ENCODE assay signal across 7 mouse cellular contexts in the genomic region with DNA sequence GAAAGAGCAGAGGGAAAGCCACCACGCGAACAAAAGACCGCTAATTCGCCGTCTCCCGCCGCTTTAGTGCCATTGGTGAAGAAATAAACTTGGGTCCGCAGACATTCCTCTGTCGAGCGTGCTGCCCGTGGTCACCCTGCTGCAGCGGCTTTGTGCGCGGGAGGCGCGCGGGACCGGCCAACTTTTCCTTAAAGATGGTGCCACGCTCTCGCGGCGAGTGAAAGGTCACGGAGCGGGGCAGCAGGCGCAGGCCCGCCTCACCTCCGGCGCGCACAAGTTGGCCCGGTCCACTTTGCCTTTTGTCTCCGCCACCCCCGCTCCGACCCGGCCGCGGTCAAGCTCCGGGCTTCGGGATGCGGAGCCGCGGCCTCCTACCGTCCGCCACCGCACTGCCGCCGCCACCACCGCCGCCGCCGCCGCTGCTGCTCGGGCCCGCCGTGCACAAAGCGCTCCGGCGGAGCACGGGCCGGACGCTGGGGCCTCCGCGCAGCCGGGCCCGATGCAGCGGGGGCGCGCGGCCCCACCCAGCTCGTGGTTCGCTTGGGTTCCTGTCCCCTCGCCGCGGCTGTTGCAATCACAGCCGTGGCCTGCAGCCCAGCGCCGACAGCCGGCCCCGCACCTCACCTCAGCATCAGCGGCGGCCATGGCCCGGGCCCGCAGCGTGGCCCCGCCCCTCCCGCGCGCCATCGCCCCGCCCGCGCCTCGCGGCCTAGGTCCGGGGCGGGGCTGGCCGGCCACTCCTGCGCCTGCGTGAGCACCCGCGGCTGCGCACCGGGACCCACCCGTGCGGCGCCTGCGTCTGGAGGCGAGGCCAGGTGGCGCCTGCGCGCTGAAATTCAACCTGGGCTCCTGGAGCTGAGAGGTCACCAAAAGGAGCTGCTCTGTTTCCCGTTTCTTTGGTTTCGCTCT. TPM values are rescaled to one million over a fixed set of nuclear protein-coding genes. Genes with fewer than 3 reads are reported as not detected.
DNase-seq lines count a peak whose midpoint lies in the region; ATAC-seq lines count a peak whose summit lies in the region.

A gene (minus strand): TSS at position 685 of the 909 bp plus-strand sequence.

- under 1% methylated on average over 68 of the region's 112 CpGs for WGBS in embryonic facial prominence, embryonic 11.5 days
- WGBS in limb, embryonic 11.5 days, result under 1% methylated on average over 77 of the region's 112 CpGs
- WGBS in midbrain, embryonic 14.5 days, result under 1% methylated on average over 104 of the region's 112 CpGs

- H3K4me3 ChIP-seq in embryonic facial prominence, embryonic 11.5 days (ENCODE audit: low read depth, low read length), result peak within 1 kb of the TSS; percentile 98
- peak within 1 kb of the TSS; percentile 94 for H3K4me3 ChIP-seq in limb, embryonic 11.5 days (ENCODE audit: low read depth, low read length)
- peak within 1 kb of the TSS; percentile 96 for H3K4me3 ChIP-seq in midbrain, embryonic 14.5 days (replicated peaks; ENCODE audit: low read depth, low read length)

- no peaks in the 10 kb centered on the region for H3K27me3 ChIP-seq in embryonic facial prominence, embryonic 11.5 days (ENCODE audit: control insufficient read depth, insufficient read depth, low read length)
- no peaks in the 10 kb centered on the region for H3K27me3 ChIP-seq in limb, embryonic 11.5 days (ENCODE audit: control insufficient read depth, insufficient read depth, low read length)
- H3K27me3 ChIP-seq in midbrain, embryonic 14.5 days (ENCODE audit: control insufficient read depth, insufficient read depth, low read length), result no peaks in the 10 kb centered on the region

- H3K4me2 ChIP-seq in embryonic facial prominence, embryonic 11.5 days (ENCODE audit: low read depth, low read length), result peak within 1 kb of the TSS; percentile 44
- H3K4me2 ChIP-seq in limb, embryonic 11.5 days (ENCODE audit: low read depth, severe bottlenecking), result peak within 1 kb of the TSS; percentile 58
- peak within 1 kb of the TSS; percentile 82 for H3K4me2 ChIP-seq in midbrain, embryonic 14.5 days (ENCODE audit: low read length)

- no peaks in the 10 kb centered on the region for H3K36me3 ChIP-seq in embryonic facial prominence, embryonic 11.5 days (replicated peaks; ENCODE audit: control insufficient read depth, insufficient read depth, low read depth, low read length)
- no peaks in the 10 kb centered on the region; the same call in 1 of the 2 replicates for H3K36me3 ChIP-seq in limb, embryonic 11.5 days (ENCODE audit: control insufficient read depth, insufficient read depth, low read length)
- H3K36me3 ChIP-seq in midbrain, embryonic 14.5 days (ENCODE audit: control insufficient read depth, insufficient read depth, low read length), result no peaks in the 10 kb centered on the region

- ATAC-seq in embryonic facial prominence, embryonic 11.5 days (replicated peaks; ENCODE audit: insufficient number of reproducible peaks, low FRiP score, low TSS enrichment, low read depth), result peak; percentile 95
- peak; percentile 94 for ATAC-seq in limb, embryonic 11.5 days (ENCODE audit: insufficient number of reproducible peaks, low FRiP score, low TSS enrichment, low read depth)
- peak; percentile 99 for ATAC-seq in midbrain, embryonic 14.5 days (ENCODE audit: low FRiP score, low TSS enrichment)

- peak within 1 kb of the TSS; percentile 94 for H3K27ac ChIP-seq in embryonic facial prominence, embryonic 11.5 days (replicated peaks; ENCODE audit: low read depth, low read length)
- peak within 1 kb of the TSS; percentile 89 for H3K27ac ChIP-seq in limb, embryonic 11.5 days (replicated peaks; ENCODE audit: low read depth, low read length)
- peak within 1 kb of the TSS; percentile 97 for H3K27ac ChIP-seq in midbrain, embryonic 14.5 days (replicated peaks; ENCODE audit: low read depth, low read length)

- no peaks in the 10 kb centered on the region for H3K9me3 ChIP-seq in embryonic facial prominence, embryonic 11.5 days (replicated peaks; ENCODE audit: control insufficient read depth, low read length)
- H3K9me3 ChIP-seq in limb, embryonic 11.5 days (ENCODE audit: control insufficient read depth, low read length), result no peaks in the 10 kb centered on the region
- H3K9me3 ChIP-seq in midbrain, embryonic 14.5 days (ENCODE audit: control insufficient read depth, low read length), result no peaks in the 10 kb centered on the region

- DNase-seq in adrenal gland, postnatal 14 days, result peak; percentile 98
- peak; percentile 95 for DNase-seq in embryonic facial prominence, embryonic 11.5 days (ENCODE audit: low spot score)
- peak; percentile 100 for DNase-seq in heart, adult 11 months
- peak; percentile 95 for DNase-seq in kidney, adult 18-20 months
- peak; percentile 91 for DNase-seq in limb, embryonic 11.5 days (ENCODE audit: low spot score)
- DNase-seq in midbrain, embryonic 14.5 days, result peak; percentile 98
- peak; percentile 91 to 96 for DNase-seq in spleen, adult 18-20 months

- no peaks in the 10 kb centered on the region for H3K4me1 ChIP-seq in embryonic facial prominence, embryonic 11.5 days (ENCODE audit: control insufficient read depth, insufficient read depth, low read length)
- no peaks in the 10 kb centered on the region; the same call in 1 of the 2 replicates for H3K4me1 ChIP-seq in limb, embryonic 11.5 days (ENCODE audit: control insufficient read depth, insufficient read depth, low read length)
- H3K4me1 ChIP-seq in midbrain, embryonic 14.5 days (ENCODE audit: control insufficient read depth, insufficient read depth, low read length), result peaks cover 11% of the 10 kb centered on the region

- peak within 1 kb of the TSS; percentile 99 for H3K9ac ChIP-seq in embryonic facial prominence, embryonic 11.5 days (replicated peaks; ENCODE audit: low read length)
- H3K9ac ChIP-seq in limb, embryonic 11.5 days (ENCODE audit: low read length), result peak within 1 kb of the TSS; percentile 99
- peak within 1 kb of the TSS; percentile 96 for H3K9ac ChIP-seq in midbrain, embryonic 14.5 days (replicated peaks; ENCODE audit: low read length)

RNA-seq across cellular contexts. Expression of the gene that starts here (rescaled TPM):
- 57.0 and 66.9 TPM in 2 replicates for total RNA-seq in adrenal gland, postnatal 14 days (2021)
- polyA plus RNA-seq in embryonic facial prominence, embryonic 11.5 days (2014; fragmentation: Nextera tagmentation; extraction: Ambion mirVana), result 95.5 and 97.4 TPM in 2 replicates
- 97.6 and 119 TPM in 2 replicates for polyA plus RNA-seq in limb, embryonic 11.5 days (2014; fragmentation: Nextera tagmentation; extraction: Ambion mirVana)
- polyA plus RNA-seq in midbrain, embryonic 14.5 days (2014; fragmentation: Nextera tagmentation; extraction: Ambion mirVana), result 85.1 and 99.5 TPM in 2 replicates

Comparison
In these comparisons a context has a peak if more than half of its experiments do, and no peak if none do; other contexts are left out.
1. Peak in every context shown above with its lines: DNase-seq, ATAC-seq, H3K4me3 ChIP-seq and H3K27ac ChIP-seq.